Mouse (Mus musculus) lung, postnatal 36 days (tissue): ENCODE results near the gene Ppp1r3d.

ENCODE experiments used
- DNase-seq: peaks from one replicate; pipeline ENCODE4 v3.0.0; 2022; ENCODE audit warnings: mixed read lengths

Gene Ppp1r3d

DNA sequence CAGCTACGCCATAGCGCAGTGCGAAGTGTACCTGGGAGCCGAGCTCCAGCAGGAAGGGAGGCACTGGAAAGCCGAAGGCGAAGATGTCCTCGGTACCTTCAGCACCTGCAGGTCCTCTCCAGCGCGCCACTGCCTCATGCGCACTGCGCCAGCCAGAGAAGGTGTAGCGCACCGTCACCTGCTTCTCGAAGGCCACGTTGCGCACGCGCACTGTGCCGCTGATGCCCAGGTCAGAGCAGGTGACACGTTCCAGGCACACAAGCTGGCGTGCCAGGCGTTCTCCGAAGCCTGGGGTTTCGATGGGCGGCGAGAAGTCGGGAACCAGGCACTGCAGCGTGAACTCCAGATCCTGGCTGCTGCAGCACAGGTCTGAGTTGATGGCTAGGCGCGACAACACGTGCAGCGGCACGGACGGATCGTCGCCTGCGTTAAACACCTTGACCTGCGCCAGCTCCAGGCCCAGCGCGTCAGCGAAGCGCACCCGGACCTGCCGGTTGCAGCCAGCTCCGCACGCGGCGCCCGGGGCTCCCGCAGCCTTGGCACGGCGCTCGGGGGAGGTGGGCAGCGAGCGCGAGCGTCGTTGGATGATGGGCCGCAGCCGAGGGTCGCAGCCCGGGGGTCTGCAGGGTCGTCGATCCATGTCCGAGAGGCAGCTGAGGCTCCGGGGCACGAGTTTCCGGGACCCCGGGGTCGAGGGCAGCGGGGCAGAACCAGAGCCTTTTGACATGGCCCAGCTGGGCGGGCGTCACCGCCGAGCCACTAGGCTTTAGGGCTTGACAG lies 601 bp downstream of the Ppp1r3d start:
- no peak for DNase-seq

DNA sequence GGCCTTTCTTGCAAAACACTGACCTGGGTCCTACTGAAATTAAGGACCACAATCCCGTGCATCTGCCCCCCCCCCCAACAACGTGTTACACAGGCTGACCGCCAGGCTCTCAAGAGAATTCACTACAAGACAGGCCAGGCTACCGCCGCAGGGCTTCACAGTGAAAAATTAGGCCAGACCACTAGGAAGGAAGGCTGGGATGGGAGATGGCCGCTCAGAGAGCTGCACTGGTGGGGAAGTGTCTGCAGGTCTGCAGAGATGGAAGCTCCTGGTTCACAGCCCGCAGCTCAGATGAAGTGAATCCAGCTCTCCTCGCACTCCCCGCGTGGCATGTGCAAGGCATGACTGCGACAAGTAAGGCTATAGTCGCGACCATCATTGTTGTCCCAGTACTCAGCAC lies 1.2 kb downstream of the Ppp1r3d start:
- no peak for DNase-seq

DNA sequence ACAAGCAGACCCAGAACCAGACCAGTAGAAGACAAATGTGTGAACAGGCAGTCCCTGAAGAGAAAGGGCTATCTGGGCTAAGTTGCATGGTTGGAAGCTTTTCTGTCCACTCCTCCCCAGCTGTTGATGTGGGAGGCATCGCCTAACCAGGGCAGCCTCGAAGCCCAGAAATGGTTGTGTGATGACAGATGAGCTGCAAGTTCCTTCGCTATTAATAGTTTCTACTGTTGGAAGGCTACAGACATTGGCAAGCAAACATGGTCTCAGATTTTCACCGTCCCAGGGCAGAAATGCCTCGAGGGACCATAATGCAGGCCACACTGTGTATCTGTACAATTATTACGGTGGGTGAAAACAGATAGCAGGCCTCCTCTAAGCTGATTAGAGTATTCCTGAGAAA lies 1.7 kb downstream of the Ppp1r3d start:
- DNase-seq: peak; percentile 56

DNA sequence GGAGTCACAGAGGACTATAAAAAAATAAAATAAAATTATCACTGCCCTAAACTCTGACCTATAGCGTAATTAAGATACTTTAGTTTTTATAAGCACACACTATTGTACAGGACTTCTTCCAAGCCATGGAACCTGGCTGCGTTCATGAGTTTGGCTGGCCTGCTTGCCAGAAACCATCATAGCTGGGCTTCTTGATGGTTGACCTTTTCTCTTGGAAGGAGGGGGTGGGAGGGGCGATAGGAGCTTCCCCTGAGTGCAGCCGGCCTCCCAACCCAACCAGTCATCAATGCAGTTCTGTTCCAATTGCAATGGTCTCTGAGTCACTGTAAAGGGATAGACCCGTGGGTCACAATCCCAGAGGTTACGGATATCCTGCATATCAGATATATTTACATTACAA lies 4.0 kb downstream of the Ppp1r3d start:
- no peak for DNase-seq

DNA sequence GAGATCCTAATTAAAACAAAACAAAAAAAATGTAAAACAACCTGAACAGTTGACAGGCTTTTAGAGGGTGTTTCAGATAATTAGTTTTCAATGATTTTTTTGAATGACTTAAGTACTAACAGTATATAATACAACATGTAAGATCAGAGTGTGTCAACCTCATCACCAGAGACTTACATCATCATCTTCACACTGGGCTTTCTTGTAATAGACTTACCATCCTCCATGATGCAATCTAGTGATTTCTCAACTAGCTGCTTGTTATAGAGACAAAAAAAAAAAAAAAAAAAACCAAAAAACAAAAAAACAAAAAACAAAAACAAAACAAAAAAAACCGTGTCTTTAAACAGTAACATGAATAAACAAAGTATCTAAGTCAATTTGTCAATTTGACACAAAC lies 5.2 kb downstream of the Ppp1r3d start:
- DNase-seq: peak; percentile 44

DNA sequence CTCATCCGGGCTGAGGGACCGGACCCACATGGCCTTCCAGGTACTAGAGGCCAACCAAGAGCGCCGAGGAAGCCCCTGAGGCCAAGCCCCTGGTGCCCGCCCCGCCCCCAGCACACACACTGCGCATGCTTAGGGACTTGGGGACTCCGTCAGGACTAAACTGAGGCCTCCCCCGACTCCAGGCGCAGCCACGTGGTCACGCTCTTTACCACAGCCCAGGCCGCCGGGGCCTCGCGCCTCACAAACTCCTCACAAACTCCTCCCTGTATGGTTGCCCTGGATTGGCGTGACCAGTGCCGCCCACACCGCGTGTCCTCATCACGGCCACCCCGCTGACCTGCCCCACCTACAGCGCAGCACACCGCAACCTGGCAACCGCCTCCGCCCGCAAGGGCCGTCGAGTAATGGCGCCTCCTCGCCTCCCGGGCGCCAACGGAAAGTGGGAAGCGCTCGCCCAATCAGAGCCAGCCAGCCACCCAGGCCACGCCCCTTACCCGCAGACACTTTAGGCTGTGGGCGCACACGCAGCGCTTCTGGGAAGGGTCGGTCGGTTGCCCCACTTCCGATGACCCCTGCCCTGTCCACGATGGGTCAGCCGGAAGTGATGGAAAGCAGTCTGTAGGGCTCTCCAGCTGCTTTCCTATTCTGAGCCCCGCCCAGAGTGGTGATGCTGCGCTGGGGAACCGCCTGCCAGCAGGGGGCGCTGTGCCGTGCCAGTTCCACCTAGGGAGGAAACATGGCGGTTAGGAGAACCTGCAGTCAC lies 7.0 kb downstream of the Ppp1r3d start, which contains the start of gene Sycp2:
Gene Sycp2, minus strand, starts transcription at position 633 of the 763 bp plus-strand sequence.
- DNase-seq: no peak
